Mouse (Mus musculus) heart, postnatal 0 days (tissue): Measurements from ENCODE around the gene Mcm3ap. TPM values are rescaled to one million over a fixed set of nuclear protein-coding genes. Genes with fewer than 3 reads are reported as not detected.

Experiments used
- ATAC-seq: fragments of 200-750 bp; cut with Nextera tagmentation; 2 replicates; pipeline ENCODE4 v1.8.0; 2017; ENCODE audit warnings: low read depth, moderate number of reproducible peaks, moderate library complexity; ENCODE audit not compliant: insufficient read depth
- DNase-seq: peaks from one replicate; pipeline ENCODE4 v3.0.0-alpha.2; 2016; ENCODE audit warnings: low spot score
- H3K27ac ChIP-seq: fragments of 300-500 bp; sonication (generic); 2 replicates; pipeline ENCODE4 v1.5.1; 2014; ENCODE audit warnings: low read depth, mild to moderate bottlenecking
- H3K27me3 ChIP-seq: fragments of 300-500 bp; sonication (generic); 2 replicates; pipeline ENCODE4 v1.6.1; 2014; ENCODE audit warnings: low read length, mixed read lengths; ENCODE audit not compliant: control insufficient read depth, insufficient read depth
- H3K36me3 ChIP-seq: fragments of 300-500 bp; sonication (generic); replicated peaks from 2 replicates; pipeline ENCODE4 v1.6.1; 2014; ENCODE audit warnings: low read length, mixed read lengths; ENCODE audit not compliant: control insufficient read depth, insufficient read depth
- H3K4me1 ChIP-seq: fragments of 300-500 bp; sonication (generic); 2 replicates; pipeline ENCODE4 v1.6.1; 2014; ENCODE audit warnings: antibody characterized with exemption; ENCODE audit not compliant: control insufficient read depth, insufficient read depth
- H3K4me2 ChIP-seq: fragments of 300-500 bp; sonication (generic); 2 replicates; pipeline ENCODE4 v1.6.1; 2014; ENCODE audit warnings: low read depth, mild to moderate bottlenecking, low read length, moderate library complexity
- H3K4me3 ChIP-seq: fragments of 300-500 bp; sonication (generic); 2 replicates; pipeline ENCODE4 v1.5.1; 2014; ENCODE audit warnings: low read depth, low read length
- H3K9ac ChIP-seq: fragments of 300-500 bp; sonication (generic); replicated peaks from 2 replicates; pipeline ENCODE4 v1.6.1; 2014; ENCODE audit warnings: low read depth, low read length, mixed read lengths
- H3K9me3 ChIP-seq: fragments of 300-500 bp; sonication (generic); replicated peaks from 2 replicates; pipeline ENCODE4 v1.6.1; 2016; ENCODE audit warnings: low read length; ENCODE audit not compliant: control insufficient read depth
- CTCF ChIP-seq: IDR thresholded peaks from 2 replicates; pipeline ENCODE4 v1.5.1; 2016; ENCODE audit warnings: antibody characterized with exemption, control low read depth, low read depth
- EP300 ChIP-seq: IDR thresholded peaks from 2 replicates; pipeline ENCODE4 v1.6.1; 2016; ENCODE audit warnings: antibody characterized with exemption, low read depth
- WGBS: fragments of 180-500 bp; shearing (Covaris S2); extraction: QIAGEN DNeasy Blood & Tissue Kit; methylation state at CpG from one replicate; pipeline ENCODE4 v1.1.7; 2014; 5-methylcytosine and 5-hydroxymethylcytosine counted together
- polyA plus RNA-seq: library from polyadenylated mRNA; unstranded; fragments of >200 nt; fragmentation: Nextera tagmentation; extraction: Ambion mirVana; gene quantifications from 2 replicates; pipeline ENCODE4 v1.2.1, GENCODE M21; 2015
- total RNA-seq: library from RNA; depleted of rRNA; stranded (reverse); fragments of >200 nt; gene quantifications from 2 replicates; pipeline ENCODE4 v1.2.3, GENCODE M21; 2014; ENCODE audit warnings: low replicate concordance

Mcm3ap gene
- total and polyA plus RNA-seq, 2 experiments from 2014 or later: 28.6 to 58.6 TPM

DNA sequence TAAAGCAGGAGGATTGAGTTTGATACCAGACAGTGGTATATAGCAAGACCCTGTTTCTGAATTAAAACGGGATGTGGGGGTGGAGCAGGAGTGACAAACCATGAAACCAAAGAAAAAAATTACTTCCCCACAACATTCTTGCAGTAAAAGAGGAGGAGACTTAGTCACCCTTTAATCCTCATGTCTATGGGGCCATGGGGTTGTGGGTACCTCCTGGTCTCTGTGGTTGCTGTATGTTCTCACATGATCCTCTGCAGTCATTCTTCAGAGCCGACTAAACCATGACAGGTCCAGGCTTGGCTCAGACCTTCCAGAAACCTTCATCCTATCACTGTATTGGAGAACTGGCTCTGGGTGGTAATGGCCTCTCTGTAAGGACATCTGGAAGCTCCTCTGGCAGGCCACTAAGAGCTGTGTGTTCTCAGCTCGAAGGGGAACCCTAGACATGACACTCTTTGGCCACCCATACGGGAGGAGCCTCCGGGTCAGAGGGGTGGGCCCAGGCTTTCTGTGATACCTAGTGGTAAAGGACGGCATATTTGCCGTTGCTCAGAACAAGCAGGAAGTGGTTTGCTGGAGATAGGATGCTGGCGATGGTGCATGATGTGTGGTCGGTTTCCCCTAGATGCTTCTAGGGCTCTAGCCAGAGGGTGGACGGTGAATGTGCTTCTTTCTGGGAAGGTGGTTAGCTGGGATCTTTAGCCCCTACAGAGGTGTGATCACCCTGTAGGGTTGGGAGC, 74.1 kb downstream of the Mcm3ap start:
- no peak overlapping the region for H3K4me2 ChIP-seq
- H3K27ac ChIP-seq: no peak overlapping the region
- no peak overlapping the region for H3K4me3 ChIP-seq
- no peaks in the 10 kb centered on the region for H3K27me3 ChIP-seq
- H3K4me1 ChIP-seq: no peaks in the 10 kb centered on the region
- TF ChIP-seq CTCF: no peak
- no peak for TF ChIP-seq EP300
- DNase-seq (no peak), ATAC-seq (no peak)
- no peak overlapping the region for H3K9ac ChIP-seq
- H3K36me3 ChIP-seq: peaks cover 94% of the 10 kb centered on the region
- WGBS: 80% methylated on average over 10 of the region's 10 CpGs
- no peaks in the 10 kb centered on the region for H3K9me3 ChIP-seq

GRCm38 (mm10) chr10:76546566-76546965, 77.8 kb downstream of the Mcm3ap start:
- Histone ChIP-seq H3K4me2 (no peak overlapping the region), H3K27ac (no peak overlapping the region), H3K4me3 (no peak overlapping the region), H3K9me3 (no peaks in the 10 kb centered on the region), H3K4me1 (no peaks in the 10 kb centered on the region), H3K27me3 (no peaks in the 10 kb centered on the region), H3K9ac (no peak overlapping the region), H3K36me3 (peaks cover 91% of the 10 kb centered on the region)
- no peak for DNase-seq
- no peak for TF ChIP-seq CTCF
- TF ChIP-seq EP300: no peak
- no peak for ATAC-seq
- 92% methylated on average over 8 of the region's 8 CpGs for WGBS

- Histone ChIP-seq H3K4me1 (no peaks in the 10 kb centered on the region), H3K9me3 (no peaks in the 10 kb centered on the region), H3K27ac (no peak overlapping the region), H3K4me3 (no peak overlapping the region), H3K36me3 (peaks cover 91% of the 10 kb centered on the region), H3K4me2 (no peak overlapping the region), H3K27me3 (no peaks in the 10 kb centered on the region), H3K9ac (no peak overlapping the region)
- DNase-seq: no peak
- TF ChIP-seq CTCF (no peak), EP300 (no peak)
- no peak for ATAC-seq
- WGBS: 90% methylated on average over 8 of the region's 8 CpGs
Observed at GRCm38 (mm10) chr10:76548218-76548617, 79.5 kb downstream of the Mcm3ap start.

DNA sequence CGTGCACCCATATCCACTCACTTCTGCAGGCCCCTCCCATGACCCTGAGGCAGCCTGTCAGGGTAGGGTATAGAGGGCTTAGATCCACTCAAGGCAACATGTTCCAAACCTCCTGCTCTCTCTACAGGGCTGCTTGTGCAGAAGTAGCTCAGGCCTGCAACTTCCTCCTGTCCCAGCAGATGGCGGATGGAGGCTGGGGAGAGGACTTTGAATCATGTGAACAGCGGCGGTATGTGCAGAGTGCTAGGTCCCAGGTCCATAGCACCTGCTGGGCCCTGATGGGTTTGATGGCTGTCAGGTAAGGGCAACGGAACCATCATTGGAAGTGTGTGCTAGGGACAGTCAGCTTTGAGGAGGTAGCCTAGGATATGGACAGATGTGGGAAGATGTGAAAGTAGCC, 81.7 kb downstream of the Mcm3ap start:
- peak; percentile 50 for TF ChIP-seq CTCF
- TF ChIP-seq EP300: no peak
- Histone ChIP-seq H3K36me3 (peaks cover 81% of the 10 kb centered on the region), H3K4me3 (no peak overlapping the region), H3K4me1 (no peaks in the 10 kb centered on the region), H3K27me3 (no peaks in the 10 kb centered on the region), H3K9ac (no peak overlapping the region), H3K4me2 (no peak overlapping the region), H3K27ac (no peak overlapping the region), H3K9me3 (no peaks in the 10 kb centered on the region)
- WGBS: 90% methylated on average over 5 of the region's 5 CpGs
- ATAC-seq: peak; percentile 24; the same call in 1 of the 2 replicates
- no peak for DNase-seq

DNA sequence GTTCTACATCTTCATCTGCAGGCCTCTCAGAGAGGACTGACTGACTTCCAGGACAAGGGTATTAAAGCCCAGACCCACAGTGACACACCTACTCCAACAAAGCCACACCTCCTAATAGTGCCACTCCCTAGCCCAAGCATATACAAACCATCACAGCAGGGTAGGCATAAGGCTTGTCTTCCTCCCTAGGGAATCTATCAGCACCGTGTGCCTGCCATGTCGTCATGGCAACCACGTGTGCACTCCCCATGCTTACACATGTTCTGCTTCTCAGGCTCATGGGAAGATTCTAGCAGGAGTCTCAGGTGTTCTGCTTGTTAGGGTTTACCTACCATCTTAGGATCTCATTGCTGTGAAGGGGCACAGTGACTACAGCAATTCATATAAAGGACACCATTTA, 82.8 kb downstream of the Mcm3ap start:
- WGBS: 82% methylated on average over 3 of the region's 3 CpGs
- no peak overlapping the region for H3K27ac ChIP-seq
- no peak for DNase-seq
- no peak overlapping the region for H3K9ac ChIP-seq
- TF ChIP-seq EP300 (no peak), CTCF (no peak)
- no peaks in the 10 kb centered on the region for H3K9me3 ChIP-seq
- H3K4me1 ChIP-seq: no peaks in the 10 kb centered on the region
- ATAC-seq: no peak
- no peaks in the 10 kb centered on the region for H3K27me3 ChIP-seq
- H3K36me3 ChIP-seq: peaks cover 70% of the 10 kb centered on the region
- H3K4me2 ChIP-seq: no peak overlapping the region
- no peak overlapping the region for H3K4me3 ChIP-seq

- Histone ChIP-seq H3K4me3 (no peak overlapping the region), H3K27ac (no peak overlapping the region), H3K9me3 (no peaks in the 10 kb centered on the region), H3K4me2 (no peak overlapping the region), H3K27me3 (no peaks in the 10 kb centered on the region), H3K9ac (no peak overlapping the region), H3K4me1 (no peaks in the 10 kb centered on the region), H3K36me3 (peaks cover 46% of the 10 kb centered on the region)
- 83% methylated on average over 5 of the region's 5 CpGs for WGBS
- no peak for TF ChIP-seq CTCF
- no peak for TF ChIP-seq EP300
- DNase-seq (no peak), ATAC-seq (no peak)
Observed at GRCm38 (mm10) chr10:76554061-76554460, 85.3 kb downstream of the Mcm3ap start.
